Mouse (Mus musculus): ENCODE measurements around the gene Prkar1b. TPM values are rescaled to one million over a fixed set of nuclear protein-coding genes. Genes with fewer than 3 reads are reported as not detected.

The Prkar1b gene
- total RNA-seq, 1 experiment from 2014 or later: 20.9 TPM

DNA sequence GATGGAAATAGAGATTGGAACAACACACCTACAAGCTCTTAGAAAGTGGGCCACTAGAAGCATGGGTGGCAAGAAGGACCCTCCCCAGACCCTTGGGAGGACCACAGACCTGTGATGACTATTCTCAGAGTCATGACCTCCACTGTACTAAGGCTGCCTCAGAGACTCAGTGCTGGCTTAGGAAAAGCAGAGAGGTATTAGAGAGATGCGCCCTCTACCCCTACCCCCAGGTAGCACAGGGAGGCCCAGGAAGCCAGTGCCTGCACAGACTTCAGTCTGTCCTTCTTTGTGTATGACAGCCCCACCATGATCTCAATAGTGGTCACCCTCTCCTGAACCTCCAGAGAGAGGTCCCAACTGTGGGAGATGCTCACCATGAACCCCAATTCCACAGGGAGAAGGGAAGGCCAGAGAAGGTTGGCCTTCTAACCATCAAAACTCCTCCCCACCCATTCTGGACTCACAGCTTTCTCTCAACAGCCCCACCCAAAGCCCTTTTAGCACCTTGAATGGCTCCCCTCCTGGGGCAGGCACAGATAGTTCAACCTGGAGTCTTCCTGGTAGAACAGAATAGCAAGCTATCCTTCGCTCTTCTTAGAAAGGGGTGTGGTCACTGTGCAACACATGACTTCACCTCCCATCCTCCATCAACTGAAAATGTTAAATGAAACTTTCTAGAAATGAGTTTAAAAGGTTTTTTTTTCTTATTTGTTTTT is 39.5 kb downstream of the Prkar1b start:
- no peak for DNase-seq

DNA sequence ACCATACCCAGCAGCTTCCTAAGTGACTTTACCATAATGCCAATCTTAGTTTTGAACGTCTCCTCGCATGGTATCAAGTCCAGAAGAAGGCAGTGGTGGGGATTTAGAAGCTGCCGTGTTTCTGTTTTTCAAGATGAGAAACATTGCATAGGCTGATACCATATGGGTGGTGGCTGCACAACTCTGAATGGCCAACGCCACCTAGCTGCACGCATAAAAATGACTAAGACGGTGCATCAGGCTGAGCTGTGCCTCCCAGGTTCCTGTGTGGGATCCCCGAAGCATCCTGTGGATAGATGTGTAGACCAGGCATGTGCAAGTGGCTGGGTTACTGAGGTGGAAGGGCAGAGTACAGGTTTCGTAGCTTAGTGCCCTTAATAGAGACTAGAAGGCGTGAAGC is 42.0 kb downstream of the Prkar1b start:
- peak; percentile 20 for DNase-seq

DNA sequence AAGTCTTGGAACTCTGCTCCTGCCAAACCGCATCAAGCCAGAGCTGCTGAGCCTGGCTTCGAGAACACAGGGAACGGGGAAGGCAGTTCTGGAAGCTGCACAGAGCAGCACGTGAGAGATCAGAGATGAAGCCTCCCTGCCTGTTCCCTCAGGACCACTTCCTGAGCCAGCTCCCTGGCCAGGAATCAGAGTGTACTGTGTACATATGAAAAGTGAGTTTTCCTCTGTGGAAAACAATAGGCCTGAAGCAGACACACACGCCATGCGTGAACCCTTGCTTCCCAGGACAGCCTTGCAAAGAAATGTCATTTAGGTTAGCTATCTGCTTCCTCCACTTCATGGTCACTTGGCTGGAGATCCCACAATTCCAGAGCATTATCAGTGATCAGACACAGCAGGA is 48.0 kb downstream of the Prkar1b start:
- no peak for DNase-seq

DNA sequence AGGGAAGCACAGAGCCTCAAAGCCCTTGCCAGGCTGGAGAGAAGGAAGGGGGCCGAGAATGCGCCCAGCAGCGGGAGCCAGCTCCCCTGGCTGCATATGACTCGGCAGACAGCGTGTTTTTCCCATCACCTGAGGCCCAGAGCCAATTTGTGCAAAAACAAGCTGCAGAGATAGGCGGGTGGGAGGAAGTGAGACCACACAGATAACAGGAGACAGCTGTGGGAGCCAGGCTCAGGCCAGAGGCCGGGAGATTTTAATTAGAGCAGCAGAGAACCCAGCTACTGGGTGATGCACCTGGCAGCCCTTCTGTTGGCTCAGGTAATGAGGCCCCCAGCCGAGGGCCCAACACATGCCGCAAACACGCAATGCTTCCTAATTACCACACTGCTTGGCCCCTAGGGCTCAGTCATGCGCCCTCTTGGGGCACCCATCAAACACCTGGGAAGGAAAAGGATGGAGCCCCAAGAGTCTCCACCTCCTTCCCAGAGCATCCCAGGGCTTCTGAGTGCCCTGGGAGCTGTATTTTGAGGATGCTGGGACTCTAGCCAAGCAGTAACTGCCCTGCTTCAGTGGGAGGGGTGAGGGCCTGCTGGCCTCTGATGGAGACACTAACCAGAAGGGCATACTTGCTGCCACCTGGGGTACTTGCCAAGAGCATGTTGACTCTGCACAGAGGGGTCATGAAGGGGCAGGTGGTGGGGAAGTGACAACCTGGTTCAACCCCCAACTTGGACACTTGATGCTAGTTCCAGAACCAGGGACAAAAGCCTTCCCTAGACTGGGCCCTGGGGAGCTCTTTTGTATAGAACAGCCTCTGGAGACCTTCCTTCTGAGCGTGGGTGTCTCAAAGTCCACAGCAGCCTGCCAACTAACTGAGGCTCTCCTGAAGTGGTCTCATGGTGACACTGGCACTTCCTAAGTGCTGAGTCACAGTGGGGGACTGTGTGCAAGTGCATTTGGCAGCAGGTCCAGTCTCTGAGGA is 50.5 kb downstream of the Prkar1b start:
- DNase-seq: no peak

DNA sequence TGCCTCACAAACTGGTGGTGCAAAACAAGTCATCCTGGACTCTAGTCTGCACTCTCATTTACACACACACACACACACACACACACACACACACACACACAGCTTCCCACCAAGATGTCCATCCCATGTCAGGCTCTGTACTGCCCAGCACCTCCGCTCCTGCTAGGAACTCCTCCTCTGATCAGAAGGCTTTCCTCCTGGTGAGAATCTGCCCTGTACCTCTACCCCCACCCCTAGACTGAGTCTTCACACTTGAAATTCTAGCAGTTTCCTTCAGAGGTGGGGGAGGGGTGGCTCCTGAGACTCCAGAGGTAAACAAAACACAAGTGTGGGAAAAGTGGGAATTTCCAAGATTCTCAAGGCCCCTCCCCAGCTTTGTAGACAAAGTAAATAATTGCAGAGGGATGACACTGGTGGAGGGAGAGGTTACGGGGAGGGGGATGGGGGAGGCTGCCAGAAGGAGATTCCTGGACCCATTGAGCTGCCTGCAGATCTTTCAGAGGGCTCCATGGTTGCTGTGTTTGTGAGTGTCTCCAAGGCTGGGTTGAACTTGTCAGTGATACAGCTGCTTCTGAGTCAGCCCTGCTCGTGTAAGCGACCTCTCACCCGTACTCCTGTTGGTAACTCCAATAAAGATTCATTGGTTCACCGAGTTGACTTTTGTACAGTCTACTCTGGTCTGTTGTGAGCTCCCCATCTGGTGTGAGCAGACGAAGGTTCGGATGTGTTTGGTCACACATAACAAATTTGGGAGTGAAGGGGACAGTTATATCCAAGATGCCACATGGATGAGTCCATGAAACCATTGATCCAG is 54.3 kb downstream of the Prkar1b start:
- DNase-seq: no peak

DNA sequence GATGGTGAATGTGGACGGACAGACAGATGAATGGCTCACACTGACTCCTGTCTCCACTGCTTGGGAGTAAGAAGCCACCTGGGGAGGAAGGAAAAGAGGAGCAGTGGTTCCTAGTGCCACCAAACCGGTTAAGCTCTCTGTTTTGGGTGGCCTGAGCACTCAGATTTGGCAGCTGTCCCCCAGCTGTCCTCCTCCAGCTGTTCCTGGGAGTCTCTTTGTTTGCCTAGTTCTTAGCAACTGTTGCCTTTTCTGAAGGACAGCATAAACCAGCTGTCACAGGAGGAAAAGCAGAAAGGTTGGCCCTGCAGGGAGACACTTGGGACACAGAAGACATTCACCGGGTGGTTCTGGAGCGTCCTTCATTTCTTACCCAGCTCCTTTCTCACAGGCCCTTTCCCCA is 56.3 kb downstream of the Prkar1b start:
- DNase-seq: no peak

DNA sequence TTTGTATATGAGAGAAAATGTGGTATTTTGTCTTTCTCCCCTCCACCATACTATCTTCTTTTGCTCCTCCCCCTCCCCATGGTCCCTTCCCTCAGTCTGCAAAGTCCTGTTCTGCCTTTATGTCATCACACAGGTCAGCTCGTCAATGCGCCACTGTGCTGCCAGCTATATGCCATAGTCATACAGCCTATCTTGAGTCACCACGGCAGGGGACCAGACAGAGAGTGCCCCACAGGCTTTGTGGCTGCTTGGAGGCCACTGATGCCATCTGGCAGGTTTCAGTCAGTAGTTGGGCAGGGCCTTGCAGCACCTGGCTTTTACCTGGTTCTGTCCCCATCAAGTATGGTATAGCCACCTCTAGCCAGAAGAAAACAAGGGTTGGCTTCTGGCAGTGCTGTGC is 58.1 kb downstream of the Prkar1b start:
- no peak for DNase-seq

DNA sequence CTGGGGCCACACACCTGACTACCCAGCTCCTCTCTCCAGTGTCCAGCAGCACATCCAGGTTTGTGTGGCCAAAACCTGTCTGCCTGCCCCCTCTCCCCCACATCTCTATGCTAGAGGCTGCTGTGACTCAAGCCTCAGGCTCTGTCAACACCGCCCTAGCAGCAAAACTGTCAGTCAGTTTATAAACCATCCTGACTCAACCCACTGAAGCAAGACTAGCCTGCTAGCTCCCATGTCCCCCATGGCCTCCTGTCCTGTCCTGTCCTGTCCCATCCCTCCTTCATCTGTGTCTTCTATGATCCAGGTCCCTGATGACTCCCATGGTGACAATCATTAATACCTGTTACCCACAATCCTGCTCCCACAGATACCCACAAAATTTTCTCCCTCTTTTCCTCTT is 59.6 kb downstream of the Prkar1b start:
- DNase-seq: no peak

DNA sequence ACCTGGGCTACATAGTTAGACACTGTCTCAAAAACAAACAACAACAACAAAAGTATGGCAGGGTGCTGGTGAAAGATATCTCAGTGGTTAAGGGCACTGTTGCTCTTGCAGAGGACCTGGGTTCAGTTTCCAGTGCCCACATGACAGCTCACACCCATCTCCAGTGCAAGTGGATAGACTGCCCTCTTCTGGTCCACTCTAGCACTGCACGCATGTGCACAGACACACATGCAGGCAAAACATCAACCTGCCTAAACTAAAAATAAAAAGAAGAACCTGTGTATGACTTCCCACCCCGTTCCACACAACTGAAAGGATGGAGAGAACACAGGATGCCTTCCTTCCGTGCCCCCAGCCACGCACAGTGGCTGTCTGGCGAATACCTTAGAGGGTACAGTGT is 61.6 kb downstream of the Prkar1b start:
- no peak for DNase-seq

DNA sequence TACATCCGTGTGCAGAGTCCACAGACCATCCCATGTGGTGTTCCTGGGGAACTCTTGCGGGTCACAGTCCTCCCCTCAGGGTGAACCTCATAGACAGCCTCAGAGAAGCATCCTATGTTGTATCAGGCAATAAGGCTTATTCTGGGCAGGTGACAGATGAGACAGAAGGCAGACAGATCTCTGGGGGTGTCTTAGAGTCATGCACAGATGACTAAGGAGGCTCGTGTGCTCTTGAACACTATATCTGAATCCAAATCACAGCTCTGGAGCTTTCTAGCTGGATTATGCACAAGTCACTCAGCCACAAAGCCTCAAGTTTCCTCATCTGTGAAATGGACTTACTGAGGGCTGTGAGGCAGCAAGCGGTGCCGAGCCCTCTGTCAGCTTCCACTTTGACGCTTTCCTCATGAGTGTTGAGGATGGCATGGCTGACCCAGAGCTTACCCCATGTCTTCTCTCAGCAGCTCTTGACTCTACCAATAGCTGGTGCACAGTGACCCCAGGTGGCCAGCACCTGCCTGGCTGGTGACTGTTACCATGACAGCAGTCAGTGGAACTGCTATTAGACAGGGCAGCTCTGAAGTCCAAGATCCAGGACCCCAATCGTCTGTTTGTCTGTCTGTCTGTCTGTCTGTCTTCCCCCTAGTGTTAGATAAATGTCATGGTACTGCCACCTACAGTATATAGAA is 64.8 kb downstream of the Prkar1b start:
- peak; percentile 39 for DNase-seq

DNA sequence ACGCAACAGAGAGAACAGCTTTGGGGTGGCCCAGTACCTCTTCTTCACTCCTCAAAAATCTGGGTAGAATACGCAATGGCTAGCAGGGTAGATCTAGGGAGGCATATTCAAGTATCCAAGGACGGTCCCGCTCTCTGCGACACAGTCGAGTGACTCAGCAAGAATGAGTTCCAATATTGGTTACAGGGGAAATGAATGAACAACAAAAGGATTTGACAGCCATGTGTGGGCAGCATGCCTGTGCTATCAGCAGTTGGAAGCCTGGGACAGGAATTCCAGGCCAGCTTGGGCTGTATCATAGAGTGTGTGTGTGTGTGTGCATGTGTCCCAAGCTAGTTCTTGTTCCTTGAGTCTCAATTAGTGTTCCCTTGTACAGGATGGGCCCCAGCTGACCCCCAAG is 65.5 kb downstream of the Prkar1b start:
- DNase-seq: peak; percentile 58

DNA sequence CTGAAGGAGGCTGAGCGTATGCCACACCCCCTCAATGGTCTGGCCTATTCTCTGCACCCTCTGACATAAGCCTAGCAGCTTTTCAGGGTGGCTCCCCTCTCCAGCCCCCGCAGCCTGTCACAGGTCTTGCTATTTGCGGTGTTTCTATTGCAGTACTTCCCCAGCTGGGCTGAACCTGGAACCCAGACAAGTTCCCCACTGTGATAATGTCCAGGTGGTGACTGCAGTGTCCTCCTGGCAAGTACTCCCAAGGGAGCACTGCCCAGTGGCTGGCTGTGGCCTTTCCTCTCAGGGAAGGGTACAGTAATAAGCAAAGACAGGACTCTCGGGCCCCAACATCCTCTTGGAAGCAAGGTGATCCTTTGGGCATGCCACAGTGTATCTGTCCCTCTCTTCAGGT is 66.0 kb downstream of the Prkar1b start:
- no peak for DNase-seq

DNA sequence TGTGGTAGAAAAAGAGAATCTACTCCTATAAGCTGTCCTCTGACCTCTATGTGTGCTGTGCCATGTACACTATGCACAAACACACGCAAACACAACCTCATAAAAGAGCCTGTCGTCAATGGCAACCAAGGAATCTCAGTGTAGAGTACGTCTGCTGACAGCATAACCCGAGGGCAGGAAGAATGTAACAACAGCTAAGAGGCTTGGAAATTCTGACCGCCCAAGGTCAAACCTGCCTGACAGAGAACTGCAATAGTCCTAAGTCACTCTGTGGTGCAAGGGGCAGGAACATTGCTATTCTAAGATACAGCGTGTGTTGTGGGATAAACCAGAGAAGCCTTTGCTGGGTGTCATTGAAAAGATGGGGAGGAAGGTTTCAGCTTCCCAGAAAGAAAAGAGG is 68.4 kb downstream of the Prkar1b start:
- DNase-seq: peak; percentile 28

DNA sequence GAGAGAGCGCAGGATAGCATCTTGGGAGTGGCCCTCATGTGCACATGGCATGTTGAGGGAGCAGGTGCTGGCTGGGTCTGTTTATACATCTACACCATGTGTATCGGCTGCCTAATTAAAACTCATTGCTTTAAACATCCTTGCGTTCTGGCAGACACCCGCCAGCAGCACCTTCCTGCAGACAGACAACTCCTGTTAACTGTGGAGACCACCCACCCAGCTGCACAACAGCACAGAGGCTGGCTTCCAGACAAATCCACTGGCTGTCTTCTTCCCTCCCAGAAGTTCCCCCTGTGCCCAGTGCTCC is 71.7 kb downstream of the Prkar1b start:
- DNase-seq: no peak

DNA sequence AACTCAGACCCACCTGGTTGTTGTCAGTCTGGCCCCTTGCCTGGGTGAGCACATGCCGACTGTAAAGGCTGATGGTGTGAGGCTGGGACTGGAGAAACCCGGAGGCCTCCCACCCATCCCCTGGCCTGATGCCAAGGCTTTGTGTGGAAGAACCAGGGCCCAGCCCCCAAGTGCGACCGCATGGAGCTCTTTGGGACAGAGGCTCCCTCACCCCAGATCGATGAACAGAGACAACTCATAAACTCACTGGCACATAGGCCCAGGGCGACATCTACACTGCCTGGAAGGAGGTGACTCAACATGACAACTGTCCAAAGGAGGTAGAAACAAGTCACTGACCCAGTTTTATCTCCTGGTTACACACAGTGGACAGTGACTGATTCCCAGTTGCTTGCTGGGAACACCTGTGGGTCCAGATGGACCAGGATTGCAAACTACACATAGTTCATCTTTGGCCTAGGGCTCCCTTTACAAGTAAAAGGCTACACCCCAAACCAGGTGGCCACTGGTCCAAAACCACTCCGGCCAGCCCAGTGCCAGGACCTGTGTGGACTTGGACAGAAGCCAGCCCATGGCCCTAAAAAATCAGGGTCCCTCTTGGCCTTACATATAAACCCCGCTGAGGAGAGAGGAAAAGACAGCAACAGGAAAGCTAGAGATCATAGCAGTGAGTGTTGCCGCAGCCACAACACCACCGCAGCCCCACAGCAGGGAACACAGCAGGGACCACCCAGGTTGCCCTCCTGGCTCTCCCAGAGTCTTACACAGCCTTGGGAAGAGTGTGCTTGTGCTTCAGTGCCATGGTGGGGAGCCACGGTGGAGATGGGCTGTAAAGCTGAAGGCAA is 72.3 kb downstream of the Prkar1b start:
- DNase-seq: no peak

DNA sequence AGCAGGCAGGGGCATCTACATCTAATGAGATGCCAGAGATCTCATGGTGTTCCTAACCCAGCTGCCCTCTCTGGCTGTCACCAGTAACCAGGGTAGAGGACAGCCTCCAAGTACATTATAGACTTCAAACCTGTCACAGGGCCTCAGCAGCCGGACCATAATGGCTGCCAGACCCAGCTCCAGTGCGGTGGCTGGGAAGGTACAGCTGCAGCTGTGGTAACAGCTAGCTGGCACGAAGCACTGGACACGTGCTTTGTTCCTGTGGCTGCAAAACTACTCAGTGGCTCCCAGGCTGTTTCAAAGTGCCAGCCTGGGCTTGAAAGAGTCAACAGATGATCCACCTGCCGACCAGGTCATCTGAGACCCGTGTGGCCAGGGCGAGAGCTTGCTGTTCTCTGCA is 73.4 kb downstream of the Prkar1b start:
- DNase-seq: no peak

DNA sequence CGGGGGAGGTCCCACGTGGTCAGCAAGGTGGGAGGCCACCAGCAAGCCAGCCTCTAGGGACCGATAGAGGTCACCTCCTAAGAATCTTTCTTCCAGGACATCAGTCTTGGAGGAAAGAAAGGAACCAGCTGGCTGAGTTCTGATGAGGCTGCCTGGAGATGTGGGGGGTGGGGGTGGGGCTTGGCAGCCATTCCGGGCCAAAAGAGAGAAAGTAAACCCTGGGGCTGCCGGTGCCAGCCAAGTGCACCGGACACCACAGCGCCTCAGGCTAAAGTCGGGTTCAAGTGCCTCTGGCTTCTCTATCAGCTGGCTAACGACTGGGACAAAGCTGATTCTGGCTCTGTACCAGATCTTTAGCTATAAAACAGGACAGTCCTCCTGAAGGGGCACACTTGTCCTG is 74.0 kb downstream of the Prkar1b start:
- no peak for DNase-seq

DNA sequence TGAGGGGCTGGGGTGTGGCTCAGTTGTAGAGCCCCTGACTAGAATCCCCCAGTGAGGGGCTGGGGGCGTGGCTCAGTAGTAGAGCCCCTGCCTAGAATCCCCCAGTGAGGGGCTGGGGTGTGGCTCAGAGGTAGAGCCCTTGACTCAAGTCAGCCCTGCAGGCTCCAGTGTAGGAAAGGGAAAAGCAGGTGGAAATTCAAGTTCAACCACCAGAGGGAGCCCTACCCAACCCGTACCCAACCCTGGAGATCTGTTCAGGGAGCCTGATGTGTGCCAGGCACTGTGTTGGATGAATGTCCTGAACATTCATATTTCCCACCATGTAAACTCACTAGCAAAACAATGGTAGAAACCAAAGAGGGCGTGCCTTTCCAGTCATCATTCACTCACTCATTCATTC is 74.7 kb downstream of the Prkar1b start:
- peak; percentile 59 for DNase-seq

DNA sequence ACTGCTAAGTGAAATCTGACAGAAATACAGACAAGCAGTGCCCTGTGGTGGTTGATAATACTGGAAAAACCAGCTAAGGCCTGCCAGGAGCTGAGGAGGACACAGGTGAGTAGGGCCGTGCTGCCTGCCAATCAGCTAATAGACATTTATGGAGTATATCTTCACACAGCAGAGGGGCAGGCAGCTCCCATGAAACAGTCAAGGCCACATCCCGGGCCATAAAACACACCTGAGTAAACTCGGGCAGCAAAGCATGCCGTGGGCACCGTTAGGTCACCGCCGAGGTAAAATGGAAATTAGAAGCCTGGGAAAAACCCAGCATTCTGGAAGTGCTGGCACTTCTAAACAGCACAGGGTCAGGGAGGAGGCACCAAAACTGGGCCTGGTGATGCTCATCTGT is 75.8 kb downstream of the Prkar1b start:
- no peak for DNase-seq

DNA sequence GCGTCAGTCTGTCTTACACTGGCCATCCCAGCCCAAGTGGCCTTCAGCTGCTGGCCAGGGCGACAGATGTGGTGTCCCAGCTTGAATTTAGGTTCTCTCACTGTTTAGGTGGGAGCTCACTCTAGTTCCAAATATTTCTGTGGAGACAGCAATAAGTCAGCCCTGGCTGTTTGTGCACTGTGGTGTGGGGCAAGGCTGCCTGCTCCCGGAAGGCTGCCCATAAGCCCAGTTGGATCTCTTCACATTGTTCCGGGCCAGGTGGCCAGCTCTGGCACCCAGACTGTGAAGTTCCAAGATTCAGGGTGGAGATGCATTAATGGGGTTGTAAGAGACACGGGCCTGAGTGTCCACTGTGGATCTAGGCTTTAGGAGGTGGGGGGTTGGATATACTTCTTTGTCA is 76.9 kb downstream of the Prkar1b start:
- no peak for DNase-seq

DNA sequence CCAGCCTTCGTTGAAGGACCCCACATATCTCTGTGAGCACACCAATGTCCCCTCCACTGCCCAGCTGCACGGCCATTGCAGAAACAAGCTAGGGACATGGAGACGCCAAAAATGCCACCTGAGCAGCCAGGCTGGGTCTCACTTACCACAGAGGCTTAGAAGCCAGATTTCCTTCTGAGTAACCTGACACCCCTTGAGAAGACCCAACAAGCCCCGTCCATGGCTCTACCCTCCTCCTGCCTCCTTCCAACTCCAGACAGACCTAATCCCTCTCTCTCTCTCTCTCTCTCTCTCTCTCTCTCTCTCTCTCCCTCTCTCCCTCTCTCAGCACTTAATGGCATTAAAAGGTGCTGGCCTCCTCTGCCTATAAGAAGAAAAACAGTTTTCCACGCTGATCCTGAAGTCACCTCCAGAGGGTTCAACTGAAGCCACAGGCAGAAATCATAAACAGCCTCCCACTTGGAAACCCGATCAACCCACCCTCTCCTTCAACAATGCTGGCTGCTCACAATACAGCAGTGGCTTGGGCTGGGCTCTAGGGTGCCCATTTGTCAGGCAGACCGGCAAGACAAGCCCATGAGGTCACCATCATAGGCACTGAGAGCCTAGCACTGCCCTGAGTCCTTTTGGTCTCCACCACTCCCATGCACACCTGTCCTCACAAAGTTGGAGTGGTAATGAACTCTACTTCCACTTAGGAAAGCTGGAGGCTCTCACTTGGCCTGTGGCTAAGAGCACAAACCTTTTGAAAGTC is 82.8 kb downstream of the Prkar1b start:
- no peak for DNase-seq
